Mouse (Mus musculus): ENCODE results near the gene Serpina9.

- no peak for TF ChIP-seq CTCF (IDR thresholded peaks at IDR 0.05; ENCODE audit: low read depth, low read length)
- no peak for TF ChIP-seq POLR2A (IDR thresholded peaks at IDR 0.05; ENCODE audit: extremely low read depth, insufficient read depth, low read length)
Observed at GRCm38 (mm10) chr12:103958798-103959197, 54.8 kb downstream of the Serpina9 start, which contains the start of gene Serpina1e.

Measured in liver, adult 2 months (tissue).